Mouse (Mus musculus) frontal cortex, adult 2 months (tissue): Measurements from ENCODE around the gene Sec14l1. TPM values are rescaled to one million over a fixed set of nuclear protein-coding genes. Genes with fewer than 3 reads are reported as not detected.
"Not testable (repeated sequence)": the region's sequence is repeated elsewhere in the genome, so short reads cannot be mapped to it uniquely, and the experiment has no call there.

ENCODE experiments used
- DNase-seq, 2 experiments: peaks; one replicate each; pipeline ENCODE4 v3.0.0; 2022; ENCODE audit warnings: low spot score in 1 of 2; ENCODE audit errors: extremely low spot score in 1 of 2
- polyA plus RNA-seq: library from polyadenylated mRNA; depleted of rRNA; stranded (reverse); fragments of >200 nt; gene quantifications from 2 replicates; pipeline ENCODE4 v1.2.3, GENCODE M21; 2012; rRNA removed

The Sec14l1 gene
- polyA plus RNA-seq = 214 and 229 TPM in 2 replicates

DNA sequence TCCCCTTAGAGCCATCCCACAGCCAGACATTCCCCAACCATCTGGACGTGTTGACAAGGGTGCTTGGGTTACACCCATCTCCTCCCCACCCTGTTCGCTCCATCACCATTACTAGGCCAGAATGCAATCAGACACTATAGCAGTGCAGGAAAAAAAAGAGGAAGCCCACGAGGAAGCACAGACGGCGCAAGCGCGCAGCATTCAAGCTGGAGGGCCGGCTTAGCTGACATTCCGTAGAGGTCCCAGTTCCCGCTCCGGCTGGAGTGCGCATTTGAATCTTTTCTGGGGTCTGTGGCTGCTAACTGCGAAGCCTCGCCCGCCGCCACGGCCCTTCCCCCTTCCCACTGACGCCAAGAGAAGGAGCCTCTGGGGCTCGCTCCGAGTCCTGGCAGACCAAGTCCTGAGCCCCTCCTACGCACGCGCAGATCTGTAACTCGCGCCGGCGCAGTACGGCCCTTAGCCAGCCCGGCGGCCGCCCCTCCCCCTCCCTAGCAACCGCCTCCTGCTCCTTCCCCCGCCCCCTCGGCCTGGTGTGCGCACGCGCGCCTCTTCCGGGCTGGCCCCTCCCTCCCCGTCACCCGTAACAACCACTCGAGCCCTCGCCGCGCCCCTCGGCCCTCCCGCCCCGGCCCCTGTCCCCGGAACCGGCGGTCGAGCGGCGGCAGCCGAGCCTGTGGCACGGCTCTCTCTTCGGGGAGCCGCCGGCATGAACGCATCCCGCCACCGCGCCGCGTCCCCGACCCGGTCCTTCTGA, at the start of gene Sec14l1:
Sec14l1 (plus strand) TSS at position 577 of the 754 bp plus-strand sequence.
- peak; percentile 96 to 99 for DNase-seq

DNA sequence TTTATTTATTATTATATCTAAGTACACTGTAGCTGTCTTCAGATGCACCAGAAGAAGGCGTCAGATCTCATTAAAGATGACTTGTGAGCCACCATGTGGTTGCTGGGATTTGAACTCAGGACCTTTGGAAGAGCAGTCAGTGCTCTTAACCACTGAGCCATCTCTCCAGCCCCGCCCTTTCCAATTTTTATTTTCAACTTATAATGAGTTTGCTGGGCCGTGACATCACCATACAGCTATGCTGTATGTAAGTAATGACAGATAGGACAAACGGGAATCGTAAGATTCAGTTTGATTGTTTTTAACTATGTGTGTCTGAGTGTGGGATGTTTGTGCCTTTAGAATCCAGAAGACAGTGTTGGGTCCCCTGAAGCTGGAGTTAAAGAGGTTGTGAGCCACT, 49.4 kb upstream of the Sec14l1 start:
- DNase-seq = not testable (repeated sequence)

DNA sequence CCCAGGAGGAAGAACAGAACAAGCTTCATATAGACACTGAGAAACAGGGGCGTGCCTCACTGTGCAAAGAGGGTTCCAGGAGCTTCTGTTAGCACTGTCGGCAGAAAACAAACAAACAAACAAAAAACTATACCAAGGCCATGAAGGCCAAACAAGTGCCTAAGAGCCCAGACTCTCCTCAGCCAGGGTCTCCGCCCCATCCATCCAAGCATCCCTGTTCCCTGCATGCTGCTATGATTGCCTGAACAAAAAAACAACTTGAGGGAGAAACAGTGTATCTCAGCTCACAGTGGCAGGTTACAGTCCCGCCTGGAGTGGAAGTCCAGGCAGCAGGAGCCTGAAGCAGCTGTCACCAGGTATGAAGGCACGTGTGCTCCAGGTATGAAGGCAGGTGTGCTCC, 48.2 kb upstream of the Sec14l1 start:
- DNase-seq = no peak

DNA sequence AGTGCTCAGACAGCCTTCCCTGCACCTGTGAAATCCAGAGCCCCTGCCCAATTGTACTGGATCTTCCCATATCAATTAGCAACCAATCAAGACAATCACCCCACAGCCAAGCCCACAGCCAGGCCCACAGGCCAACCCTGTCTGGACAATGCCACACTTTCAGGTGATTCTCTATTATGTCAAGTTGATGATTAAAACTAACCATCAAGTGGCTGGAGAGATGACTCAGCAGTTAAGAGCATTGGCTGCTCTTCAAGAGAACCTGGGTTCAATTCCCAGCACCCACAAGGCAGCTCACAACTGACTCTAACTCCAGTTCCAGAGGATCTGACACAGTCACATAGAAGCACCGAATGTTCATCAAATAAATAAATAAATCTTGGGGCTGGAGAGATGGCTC, 46.6 kb upstream of the Sec14l1 start:
- no peak for DNase-seq

DNA sequence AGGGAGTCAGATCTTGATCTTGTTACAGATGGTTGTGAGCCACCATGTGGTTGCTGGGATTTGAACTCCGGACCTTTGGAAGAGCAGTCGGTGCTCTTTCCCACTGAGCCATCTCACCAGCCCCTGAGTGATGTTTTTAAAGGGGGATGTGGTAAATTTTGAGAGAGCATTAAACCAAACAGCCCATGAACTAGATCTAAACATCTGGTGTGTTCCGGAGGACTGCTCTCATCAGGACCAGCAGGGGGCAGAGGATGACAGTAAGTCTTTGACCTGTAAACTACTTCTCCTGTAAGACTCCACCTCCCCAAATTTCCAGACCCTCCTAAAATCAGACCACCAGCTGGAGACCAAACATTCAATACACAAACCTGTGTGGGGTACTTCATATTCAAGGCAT, 45.9 kb upstream of the Sec14l1 start:
- DNase-seq = no peak

DNA sequence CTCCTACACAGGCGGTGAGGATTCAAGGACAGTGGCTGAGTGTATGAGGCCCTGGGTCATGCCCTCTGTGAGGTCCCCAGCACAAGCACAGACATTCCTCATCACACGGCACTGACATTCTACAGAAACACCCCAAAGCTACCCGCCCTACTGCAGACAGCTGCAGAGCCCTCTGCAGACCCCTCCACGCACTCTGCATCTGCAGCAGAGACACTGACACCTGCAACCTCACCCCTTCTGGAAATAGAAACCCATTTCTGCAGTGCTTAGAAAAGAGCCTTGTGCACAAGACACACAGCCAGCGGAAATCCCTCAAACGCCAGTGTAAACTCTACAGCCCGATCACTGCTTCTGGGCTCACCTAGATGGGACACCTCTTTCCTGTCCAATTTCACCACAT, 44.3 kb upstream of the Sec14l1 start:
- no peak for DNase-seq

DNA sequence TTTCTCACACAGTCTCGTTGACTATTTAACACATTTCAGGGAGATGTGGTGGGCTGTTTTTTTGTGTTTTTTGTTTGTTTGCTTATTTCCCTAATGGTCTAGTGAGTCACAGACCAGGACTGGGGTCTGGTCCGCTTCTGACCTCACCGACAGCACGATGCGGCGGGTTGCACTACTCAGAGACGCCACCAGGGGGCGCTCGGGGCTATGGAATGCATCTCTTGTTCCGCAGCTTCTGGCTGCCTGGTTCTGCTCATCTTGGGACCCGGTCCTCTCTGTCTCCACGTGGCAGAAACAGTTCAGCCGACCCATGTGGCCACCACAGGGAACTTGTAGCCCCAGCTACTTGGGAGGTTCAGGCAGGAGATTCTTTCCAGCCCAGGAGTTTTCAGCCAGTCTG, 42.8 kb upstream of the Sec14l1 start:
- DNase-seq = peak in 1 of 2 experiments; percentile 89

DNA sequence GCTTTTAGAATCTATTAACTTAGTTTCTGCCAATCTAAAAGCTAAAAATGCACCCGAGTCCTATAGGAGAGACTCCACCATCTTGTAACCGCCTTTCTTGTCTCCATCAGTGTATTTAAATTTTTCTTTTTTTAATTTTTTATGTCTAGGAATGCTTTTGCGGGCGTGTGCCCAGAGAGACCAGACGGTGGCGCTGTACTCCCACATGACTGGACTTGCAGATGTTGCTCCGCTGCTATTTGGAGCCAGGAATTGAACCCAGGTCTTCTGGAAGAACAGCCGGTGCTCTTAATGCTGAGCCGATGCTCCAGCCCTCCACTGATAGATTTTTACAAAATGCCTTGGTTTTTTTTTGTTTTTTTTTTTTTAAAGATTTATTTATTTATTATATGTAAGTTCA, 41.5 kb upstream of the Sec14l1 start:
- DNase-seq = no peak

DNA sequence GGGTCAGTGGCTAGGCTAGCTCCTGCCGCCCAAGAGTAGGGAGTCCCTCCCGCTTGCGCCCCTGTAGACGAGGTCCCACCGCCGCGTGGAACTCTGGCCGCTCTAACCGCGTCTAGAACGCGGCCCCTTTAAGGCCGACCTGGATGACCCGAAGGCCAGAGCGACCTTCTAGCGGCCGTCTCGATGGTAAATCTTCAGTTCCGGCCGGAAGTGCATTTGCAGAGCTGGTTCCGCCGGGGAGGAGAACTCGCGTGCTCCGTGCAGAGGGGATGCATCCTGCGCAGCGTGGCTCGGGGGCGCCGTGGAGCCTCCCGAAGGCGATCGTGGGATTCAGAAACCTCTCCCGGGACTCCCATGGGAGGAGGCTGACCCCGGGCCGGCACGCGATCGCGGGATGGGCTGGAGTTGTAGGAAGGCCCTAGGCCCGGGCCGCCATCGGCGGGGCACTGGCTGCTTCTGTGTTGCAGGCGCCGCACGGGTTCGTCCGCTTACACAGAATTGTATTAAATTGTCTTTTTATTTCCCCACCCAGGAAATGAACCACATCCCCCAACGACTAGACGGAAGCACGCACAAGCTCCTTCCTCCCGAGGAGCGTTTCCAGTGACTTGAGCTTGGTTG, 38.3 kb upstream of the Sec14l1 start:
- DNase-seq = peak; percentile 67 to 88

DNA sequence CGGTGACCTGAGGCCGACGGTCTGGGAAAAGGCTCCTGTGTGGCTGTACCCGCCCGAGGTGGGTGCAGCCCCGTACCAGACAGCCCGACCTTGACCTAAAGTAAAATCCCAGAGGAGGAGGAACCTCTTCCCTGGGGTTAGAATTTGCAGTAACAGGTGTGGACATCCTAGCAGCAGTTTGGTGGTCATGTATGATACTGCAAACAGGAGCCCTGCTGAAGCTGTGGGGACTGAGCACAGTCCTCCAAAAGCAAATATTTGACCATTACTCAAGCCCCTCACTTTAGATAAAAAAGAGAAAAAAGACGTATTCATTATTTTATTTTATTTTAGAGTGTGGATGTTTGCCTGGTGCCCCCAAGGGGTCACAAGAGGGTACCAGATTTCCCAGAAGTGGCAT, 37.7 kb upstream of the Sec14l1 start:
- no peak for DNase-seq

DNA sequence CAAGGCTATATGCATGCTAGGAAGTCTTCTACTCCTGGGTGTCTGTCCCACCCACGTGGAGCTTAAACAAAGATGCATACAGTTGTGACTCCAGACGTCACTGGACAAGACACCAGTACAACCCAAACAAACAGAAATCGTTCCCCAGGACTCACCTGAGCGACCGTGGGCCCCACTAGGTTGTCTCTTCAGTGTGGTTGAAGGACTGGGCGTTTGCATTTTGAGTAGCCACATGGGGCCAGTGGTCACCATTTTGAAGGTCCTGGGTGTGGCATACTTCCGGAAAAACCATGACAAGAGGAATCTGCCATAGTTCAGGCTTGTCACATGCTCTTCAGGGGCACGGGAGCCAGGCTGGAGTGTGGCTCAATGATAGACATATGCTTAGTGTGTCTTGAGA, 37.1 kb upstream of the Sec14l1 start:
- no peak for DNase-seq

DNA sequence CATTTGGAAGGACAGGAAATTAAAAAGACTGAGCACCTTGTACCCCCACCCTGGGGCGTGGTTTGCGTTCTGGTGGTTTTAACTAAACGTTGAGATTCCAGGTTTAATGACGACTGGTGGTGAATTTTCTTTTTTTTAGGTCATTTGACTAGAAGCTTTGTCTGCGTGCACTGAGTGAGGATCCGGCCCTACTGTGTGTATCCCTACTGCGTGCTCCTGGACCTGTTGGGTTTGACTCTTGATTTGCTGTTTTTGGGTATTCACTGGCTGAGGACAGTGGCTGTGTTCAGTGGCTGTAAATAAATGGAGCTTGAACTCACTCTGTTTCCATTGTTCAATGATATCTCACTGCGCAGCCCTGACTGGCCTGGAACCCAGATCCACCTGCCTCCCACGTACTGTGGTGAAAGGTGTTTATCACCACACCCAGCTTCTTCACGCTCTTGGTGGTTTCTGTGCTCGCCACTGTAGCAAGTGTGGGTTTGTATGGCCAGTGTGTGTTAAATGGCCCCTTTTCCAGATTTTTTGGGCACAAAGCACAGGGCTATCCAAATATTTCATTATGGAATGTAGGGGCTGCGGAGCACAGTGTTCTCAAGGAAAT, 36.2 kb upstream of the Sec14l1 start:
- no peak for DNase-seq

DNA sequence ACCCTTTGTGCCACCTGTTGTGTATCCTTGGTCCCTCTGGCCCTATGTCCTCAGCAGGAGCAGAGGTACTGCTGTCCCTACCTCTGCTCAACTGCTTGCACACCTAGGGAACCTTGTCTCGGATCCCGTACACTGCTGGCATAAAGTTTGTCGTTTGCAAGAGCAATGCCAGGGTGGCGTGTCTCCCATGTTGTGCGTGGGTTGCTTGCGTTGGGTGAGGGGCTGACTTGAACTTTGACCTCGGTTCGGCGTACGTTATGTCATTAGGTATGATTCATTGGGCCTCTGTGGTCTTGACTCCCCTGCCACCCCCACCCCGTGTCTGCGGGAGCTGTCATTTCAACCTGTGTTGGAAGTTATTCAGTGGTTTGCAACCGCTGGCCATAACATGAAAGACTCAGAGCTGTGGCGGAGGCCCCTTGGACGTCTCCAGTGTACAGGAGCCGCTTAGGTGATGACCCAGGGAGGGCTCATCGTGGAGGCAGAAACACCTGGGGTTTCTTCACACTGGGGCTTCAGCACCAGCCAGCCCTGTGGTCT, 35.2 kb upstream of the Sec14l1 start:
- DNase-seq = no peak

DNA sequence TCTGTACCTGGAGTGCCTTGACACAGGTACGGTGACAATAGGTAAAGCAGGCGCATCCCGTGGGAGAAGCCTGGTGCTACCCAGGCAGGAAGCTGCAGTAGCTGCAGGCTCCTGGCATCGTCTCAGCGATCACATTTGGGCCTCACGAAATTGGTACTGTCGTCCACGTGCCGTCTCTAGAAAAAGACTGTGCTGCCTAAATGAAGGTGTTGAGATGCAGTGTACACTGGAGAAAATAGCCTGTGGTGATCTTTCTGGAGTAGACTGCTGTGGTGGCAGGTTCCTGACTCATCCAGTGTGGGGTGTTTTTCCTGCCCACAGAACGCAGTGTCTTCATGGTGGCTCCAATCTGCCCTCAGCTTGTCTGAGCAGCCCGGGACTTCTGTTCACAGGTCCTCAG, 34.8 kb upstream of the Sec14l1 start:
- DNase-seq = no peak

DNA sequence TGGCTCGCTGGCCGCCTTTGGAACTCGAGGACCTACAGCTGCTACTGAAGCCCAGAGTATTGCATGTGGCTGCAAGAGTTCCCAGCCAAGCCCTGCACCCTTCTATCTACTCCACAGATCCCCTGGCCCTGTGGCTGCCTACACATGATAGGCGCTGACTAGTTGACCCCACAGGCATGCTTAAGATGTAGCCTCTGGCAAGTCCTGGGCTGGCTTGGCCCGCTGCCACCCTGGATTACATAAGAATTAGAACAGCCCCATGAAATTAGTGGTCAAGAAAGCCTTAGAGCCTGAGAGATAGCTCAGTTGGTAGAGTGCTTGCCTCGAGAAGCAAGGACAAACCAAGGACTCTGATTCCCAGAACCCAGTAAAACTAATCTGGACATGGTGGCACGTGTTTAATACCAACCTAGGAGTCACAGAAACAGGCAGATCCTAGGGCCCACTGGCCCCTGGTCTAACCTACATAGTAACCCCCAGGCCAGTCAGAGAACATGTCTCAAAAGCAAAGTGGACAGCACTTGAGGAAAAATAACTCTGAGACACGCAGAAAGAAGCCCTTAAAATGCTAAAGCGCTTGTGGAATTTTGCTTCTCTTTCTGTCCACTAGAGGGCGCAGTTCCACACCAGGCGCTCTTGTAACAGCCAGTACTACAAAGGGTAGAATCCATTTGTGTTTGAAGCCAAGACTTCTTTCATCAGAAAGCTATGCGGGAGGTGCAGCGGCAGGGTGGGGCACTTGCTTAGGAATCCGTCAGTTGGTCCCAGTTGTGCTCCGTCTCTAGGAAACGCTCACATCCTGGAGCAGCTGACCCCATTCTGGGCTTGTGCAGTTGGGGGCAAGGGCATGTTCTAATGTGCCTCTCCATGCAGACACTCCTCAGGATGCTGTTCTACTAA, 33.6 kb upstream of the Sec14l1 start:
- DNase-seq = peak; percentile 78 to 91

DNA sequence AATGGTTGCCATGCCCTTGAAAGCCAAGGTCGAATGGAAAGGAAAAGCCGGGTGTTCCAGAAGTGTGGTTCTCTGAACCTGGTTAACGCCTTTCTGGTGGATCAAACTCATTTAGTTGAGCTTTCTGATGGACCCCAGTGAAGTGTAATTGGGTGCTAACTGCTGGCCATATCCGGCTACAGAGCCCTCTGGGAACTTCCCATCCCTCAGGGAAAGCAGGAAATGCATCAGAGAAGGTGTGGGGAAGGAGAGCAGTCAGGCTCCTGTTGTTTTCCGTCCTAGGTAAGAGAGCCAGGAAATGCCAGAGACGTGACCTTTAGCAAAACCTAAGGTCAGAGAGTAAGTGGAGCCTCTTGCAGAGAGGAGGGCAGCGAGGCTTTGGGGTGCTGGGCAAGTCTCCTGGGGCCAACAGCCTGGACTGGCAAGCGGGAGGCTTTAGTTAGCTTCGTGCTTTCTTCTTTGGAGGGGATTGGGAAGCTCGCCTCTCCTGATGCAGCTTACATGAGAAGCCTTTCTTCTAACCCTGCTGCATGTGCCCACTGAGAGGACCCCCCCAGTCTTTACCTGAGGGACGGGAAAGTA, 32.5 kb upstream of the Sec14l1 start:
- DNase-seq = no peak

DNA sequence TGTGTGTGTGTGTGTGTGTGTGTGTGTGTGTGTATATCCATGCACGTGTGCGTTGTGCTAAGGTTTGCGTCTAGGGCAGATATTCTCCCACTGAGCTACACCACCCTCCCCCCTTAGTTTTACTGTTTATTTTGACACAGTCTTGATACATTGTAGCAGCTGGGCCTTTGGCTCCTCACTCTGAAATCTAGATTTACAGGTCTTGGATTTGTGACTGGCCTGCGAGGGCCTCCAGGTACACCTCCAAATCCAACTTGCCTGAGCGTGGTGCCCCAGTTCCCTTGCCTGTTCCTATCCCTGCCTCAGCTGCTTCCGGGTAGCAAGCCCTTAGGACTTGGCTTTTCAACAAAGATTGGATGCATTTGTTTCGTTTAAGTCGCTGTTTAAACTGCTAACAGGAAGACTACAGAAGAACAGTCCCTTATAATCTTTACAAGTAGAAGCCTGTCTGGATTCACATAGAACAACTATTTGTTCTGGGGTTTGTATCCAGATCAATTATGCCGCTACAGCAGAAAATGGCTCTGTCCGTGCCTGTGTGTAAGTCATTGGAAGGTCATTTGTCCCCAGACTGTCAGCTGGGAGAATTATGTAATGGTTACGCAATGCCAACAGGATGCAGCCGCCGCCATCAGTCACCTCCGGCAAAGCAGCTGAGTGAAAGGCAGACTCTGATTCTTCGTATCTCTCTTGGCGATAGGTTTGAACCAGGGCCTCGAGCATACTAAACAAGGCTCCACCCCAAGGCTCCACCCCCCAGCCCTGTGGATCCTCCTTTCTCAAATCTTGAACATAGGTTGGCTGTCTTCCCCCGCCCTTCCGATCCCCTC, 31.7 kb upstream of the Sec14l1 start:
- no peak for DNase-seq

DNA sequence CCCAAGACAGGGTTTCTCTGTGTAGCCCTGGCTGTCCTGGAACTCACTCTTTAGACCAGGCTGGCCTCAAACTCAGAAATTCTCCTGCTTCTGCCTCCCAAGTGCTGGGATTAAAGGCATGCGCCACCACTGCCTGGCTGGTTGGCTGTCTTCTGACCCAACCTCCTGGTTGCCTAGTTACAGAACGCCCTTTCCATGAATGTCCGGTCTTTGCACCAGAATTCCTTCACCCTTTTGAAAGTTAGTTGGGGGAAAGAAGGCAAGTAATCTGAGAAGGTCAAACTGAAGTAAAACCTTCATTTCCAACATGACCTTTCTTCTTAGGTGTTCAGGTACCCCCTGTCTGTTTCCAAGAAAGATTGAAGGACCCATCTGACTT, 31.1 kb upstream of the Sec14l1 start:
- DNase-seq = not testable (repeated sequence)

DNA sequence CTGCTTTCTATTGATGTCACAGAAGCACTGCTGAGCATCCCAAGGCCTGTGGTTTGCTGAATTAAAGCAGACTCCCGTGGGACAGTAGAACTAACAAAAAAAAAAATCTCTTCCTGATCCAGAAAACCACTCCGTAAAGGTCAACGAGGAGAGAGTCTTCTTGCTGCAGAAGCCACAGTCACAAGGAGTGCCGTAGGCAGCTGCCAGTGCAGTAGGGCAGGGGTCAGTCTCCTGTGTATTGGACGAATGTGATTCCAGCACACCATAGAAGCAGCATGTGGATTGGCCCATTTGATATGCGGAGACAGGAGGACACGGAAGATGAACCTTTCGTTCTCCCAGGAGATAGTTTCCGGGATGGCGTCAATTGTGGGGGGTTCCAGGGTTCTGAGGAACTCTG, 28.8 kb upstream of the Sec14l1 start:
- DNase-seq = no peak
